Mouse (Mus musculus) central nervous system, embryonic 18 days (tissue): ENCODE measurements around the gene Fbxw25. TPM values are rescaled to one million over a fixed set of nuclear protein-coding genes. Genes with fewer than 3 reads are reported as not detected.

Source experiments
- polyA plus RNA-seq: library from polyadenylated mRNA; depleted of rRNA; stranded (reverse); fragments of >200 nt; gene quantifications from 2 replicates; pipeline ENCODE4 v1.2.3, GENCODE M21; 2012; rRNA removed

Fbxw25 gene
- 0.05 TPM in 1 of 2 replicates, not detected in the other for polyA plus RNA-seq

GRCm38 (mm10) chr9:109664552-109664951 lies at the start of gene Fbxw25:
Gene Fbxw25 (minus strand): TSS chr9:109664652.

GRCm38 (mm10) chr9:109702600-109702999 lies 38.1 kb upstream of the Fbxw25 start, which contains the start of gene Fbxw18:
Gene Fbxw18 (minus strand): TSS chr9:109702700.

GRCm38 (mm10) chr9:109625957-109626356 lies 38.5 kb downstream of the Fbxw25 start, which contains the start of gene Fbxw24:
Gene Fbxw24 (minus strand): TSS chr9:109626057.

Other genes with a start within 250 kb of the Fbxw25 start
- not detected in 2 replicates for gene Fbxw16, start 215.5 kb downstream of the Fbxw25 start, polyA plus RNA-seq
- not detected in 2 replicates for gene Fbxw19, start 168.8 kb downstream of the Fbxw25 start, polyA plus RNA-seq
- gene Fbxw15, start 96.4 kb downstream of the Fbxw25 start, polyA plus RNA-seq: 0.22 and 0.28 TPM in 2 replicates
- gene Fbxw24, start 38.6 kb downstream of the Fbxw25 start, polyA plus RNA-seq: 0.04 and 0.05 TPM in 2 replicates
- gene Fbxw18, start 38.0 kb upstream of the Fbxw25 start, polyA plus RNA-seq: 0.03 TPM in 1 of 2 replicates, not detected in the other
- 0.06 TPM in 1 of 2 replicates, not detected in the other for gene Fbxw26, start 81.4 kb upstream of the Fbxw25 start, polyA plus RNA-seq
- gene Fbxw27, start 126.0 kb upstream of the Fbxw25 start, polyA plus RNA-seq: 0.24 TPM in 1 of 2 replicates, not detected in the other
- 0.14 and 0.16 TPM in 2 replicates for gene Spink8, start 147.6 kb upstream of the Fbxw25 start, polyA plus RNA-seq
- gene Nme6, start 168.1 kb upstream of the Fbxw25 start, polyA plus RNA-seq: 48.0 and 50.6 TPM in 2 replicates
- 0.66 TPM in 1 of 2 replicates, not detected in the other for gene Camp, start 185.0 kb upstream of the Fbxw25 start, polyA plus RNA-seq
- gene Cdc25a, start 210.9 kb upstream of the Fbxw25 start, polyA plus RNA-seq: 8.9 and 9.4 TPM in 2 replicates